Mouse (Mus musculus) kidney, postnatal 4 days (tissue): ENCODE measurements around the gene Esyt3.

Experiments
- DNase-seq, 2 experiments: peaks; one replicate each; pipeline ENCODE4 v3.0.0; 2021; ENCODE audit warnings: mixed read lengths in 2 of 2

Gene Esyt3

DNA sequence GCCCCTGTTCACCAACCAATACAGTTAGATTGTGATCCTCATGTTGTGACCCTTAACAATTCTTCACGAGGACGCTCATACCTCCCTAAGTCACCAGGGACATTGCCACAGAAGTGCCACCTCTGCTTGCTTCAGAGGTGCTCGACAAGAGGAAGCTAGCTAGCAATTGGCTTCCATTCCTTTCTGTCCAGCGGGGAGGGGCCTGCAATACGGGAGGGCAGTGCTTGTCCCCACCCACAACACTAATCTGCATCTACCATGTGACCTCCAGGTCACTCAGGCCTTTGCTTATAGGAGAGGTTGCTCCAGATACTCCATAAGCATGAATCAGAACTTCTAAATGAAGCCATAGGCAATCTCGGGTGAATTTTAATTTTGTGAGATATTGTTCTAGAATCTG lies 5.0 kb downstream of the Esyt3 start:
- no peak for DNase-seq

GRCm38 (mm10) chr9:99352964-99353363 lies 5.4 kb downstream of the Esyt3 start:
- no peak for DNase-seq

DNA sequence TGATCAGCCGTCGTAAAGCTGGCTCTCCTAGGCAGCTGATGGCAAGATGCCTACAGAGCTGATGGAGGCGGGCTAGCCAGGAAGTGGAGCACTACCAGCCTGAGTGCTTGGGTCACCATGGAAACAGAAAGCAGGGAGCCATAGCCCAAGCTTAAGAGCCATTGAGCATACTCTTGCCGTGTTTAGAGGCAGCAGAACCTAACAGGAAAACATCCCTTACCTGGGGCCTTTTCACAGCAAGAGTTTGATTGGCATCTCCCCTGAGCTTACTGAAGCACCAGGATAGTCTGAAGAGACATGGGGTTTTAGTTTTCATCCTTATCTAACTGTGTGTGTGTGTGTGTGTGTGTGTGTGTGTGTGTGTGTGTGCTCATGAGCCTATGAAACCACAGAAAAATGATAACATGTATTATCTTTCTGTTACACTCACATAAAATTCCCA lies 13.0 kb downstream of the Esyt3 start:
- peak in 1 of 2 experiments; percentile 15 for DNase-seq

- DNase-seq = no peak
Measured at GRCm38 (mm10) chr9:99341600-99341999, 16.8 kb downstream of the Esyt3 start.

DNA sequence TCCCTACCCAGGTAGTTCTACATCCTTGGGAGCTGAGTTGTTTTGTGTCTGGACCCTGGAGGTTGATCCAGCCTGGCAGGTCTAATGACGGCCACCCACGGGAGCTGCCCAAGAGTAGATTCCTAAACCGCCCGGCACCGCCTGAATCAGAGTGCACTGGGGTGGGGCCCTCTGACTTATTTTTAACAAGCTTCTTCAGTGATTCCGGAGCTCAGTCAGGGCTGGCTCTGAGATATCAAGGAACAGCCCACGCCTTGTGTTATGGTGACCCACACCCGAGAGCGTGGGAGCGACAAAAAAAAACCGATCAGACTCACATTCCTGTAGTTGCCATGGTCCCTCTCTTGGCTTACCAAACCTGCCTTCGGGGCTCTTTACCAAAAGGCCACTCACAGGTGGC lies 18.2 kb downstream of the Esyt3 start:
- DNase-seq = peak in 1 of 2 experiments; percentile 17

DNA sequence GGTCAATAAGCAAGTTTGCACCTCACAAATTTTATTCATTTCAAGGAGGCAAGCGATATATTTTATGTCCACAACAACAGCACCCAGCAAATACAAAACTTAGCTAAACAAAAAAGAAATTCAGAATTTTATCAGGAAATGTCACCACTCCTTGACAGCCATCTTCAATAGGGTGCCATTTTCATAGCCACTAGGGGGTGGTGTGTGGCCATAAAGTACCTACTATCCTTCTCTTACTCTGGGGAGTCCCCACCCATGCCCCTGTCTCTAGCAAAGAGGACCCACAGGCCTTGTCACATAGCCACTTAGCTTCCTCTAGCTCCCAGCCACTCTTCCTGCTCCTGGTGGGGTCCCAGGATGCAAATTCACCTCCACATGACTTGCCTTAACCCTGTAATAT lies 19.2 kb downstream of the Esyt3 start:
- DNase-seq = no peak

GRCm38 (mm10) chr9:99338293-99338692 lies 20.1 kb downstream of the Esyt3 start:
- DNase-seq = no peak

DNA sequence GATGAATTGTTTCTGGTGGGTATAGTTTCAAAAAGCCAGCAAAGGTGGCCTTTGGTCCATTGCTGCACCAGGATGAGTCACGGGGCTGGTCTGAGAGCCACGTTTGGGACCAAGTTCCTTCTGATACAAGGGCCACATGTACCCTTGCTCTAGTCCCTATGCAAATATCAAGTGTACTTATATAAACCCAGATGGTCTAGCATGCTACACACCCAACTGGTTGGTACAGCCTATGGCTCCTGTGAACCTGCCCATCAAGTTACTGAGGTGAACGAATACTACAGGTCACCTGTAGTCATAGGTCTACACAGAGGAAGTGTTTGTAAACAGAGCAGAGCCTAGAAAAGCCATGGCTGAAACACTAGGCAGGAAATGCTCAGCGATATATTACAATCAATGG lies 21.8 kb downstream of the Esyt3 start:
- DNase-seq = no peak

DNA sequence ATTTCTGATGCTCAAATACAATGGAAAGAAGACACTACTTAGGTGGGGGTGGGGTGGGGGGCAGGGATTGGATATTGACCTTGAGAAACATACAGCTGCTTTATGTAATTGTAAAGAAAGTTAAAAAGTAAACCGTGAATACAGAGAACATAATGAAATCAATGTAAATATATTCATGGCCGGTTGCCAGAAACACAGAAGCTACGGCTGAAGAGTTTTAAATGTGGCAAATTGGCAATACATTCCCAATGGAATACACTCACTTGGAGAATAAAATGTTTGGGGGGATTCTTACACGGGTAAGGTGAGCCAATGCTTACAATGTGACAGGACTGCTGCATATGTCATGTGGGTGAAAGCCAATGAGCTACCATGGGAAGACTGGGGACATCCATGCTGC lies 31.5 kb downstream of the Esyt3 start:
- no peak for DNase-seq

- DNase-seq = no peak
Measured at GRCm38 (mm10) chr9:99325961-99326360, 32.4 kb downstream of the Esyt3 start.

- no peak for DNase-seq
Measured at GRCm38 (mm10) chr9:99325208-99325929, 33.0 kb downstream of the Esyt3 start.

DNA sequence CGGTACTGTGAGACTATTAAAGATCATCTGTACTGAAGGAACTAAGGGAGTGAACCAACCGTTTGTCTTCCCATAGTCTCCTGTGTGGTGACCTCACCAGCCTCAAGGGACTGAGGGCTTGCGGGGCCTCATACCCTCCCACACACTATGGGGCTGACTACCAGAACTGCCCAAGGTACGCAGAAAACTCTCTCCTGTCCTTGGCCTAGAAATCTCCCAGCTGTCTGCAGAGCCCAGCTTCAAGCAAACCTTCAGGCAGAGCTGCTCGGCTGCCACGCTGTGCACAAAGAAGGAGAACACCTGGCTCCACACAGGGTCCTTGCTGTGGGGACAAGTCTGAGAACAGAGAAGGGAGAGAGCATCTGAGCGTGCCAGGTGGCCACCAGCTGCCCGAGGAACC lies 38.4 kb downstream of the Esyt3 start:
- DNase-seq = peak in 1 of 2 experiments; percentile 20

DNA sequence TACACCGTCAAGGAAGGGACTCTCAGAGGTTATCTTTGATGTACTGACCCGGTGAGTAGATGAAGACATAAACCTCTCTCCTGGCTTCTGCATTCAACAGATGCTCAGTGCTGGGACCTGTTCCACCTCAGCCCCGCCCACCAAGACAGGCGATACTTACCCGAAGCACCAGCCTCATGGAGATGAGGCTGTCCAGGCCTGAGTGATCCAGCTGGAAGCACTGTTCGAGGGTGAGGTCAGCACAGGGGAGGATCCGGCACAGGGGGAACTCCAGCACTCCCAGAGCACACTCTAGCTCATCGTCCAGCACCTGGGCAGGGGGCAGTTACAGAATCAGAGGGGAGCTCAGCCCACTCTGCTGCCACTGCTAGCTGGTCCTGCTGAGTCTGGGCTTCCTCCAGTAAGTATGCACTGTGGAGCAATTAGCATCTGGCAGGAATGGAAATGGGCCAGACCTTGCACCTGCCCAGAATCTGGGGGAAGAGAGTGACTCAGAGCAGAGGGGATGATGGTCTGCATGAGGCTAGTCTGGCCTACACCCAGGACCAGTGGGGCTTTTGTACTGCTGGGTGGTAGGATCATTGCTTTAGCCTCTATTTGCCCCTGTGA lies 38.9 kb downstream of the Esyt3 start:
- DNase-seq = no peak

GRCm38 (mm10) chr9:99306226-99306625 lies 52.1 kb downstream of the Esyt3 start:
- DNase-seq = no peak

DNA sequence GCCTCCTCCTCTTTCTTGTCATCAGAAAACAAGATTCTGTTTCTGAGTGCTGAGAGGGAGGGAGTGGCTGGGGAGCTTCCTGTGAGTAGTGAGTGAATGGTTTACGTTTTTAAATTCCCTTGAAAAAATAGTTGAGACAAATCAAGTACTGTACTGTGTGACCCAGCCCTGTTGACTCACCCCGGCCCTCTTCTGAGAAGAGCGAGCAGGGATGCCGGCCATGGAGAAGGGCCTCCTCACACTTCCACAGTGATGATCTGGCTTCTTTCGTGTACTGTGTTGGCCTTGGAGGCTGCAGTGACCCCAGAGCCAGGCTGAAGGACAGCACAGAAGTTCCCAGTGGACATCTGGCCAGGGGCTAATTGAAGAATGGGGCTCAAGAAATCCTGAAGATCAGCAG lies 54.1 kb downstream of the Esyt3 start:
- DNase-seq = no peak
